Mouse (Mus musculus): Measurements from ENCODE around the gene Ajuba.
A peak's percentile ranks its signal among the peaks of the same experiment; 100 is the strongest.
"Not testable (repeated sequence)": the region's sequence is repeated elsewhere in the genome, so short reads cannot be mapped to it uniquely, and the experiment has no call there.

Gene Ajuba

GRCm38 (mm10) chr14:54577089-54577982 lies at the start of gene Ajuba:
Ajuba (minus strand) TSS chr14:54577558.
- peak; percentile 76 for DNase-seq (ENCODE audit: low read depth, low spot score)

- peak; percentile 64 for DNase-seq (ENCODE audit: low read depth, low spot score)
Observed at GRCm38 (mm10) chr14:54624976-54625375, 47.6 kb upstream of the Ajuba start.

GRCm38 (mm10) chr14:54623334-54623733 lies 46.0 kb upstream of the Ajuba start:
- no peak for DNase-seq (ENCODE audit: low read depth, low spot score)

- DNase-seq (ENCODE audit: low read depth, low spot score), result no peak
Observed at GRCm38 (mm10) chr14:54621133-54621532, 43.8 kb upstream of the Ajuba start, which contains the start of gene Psmb11. Psmb11 (plus strand) TSS chr14:54621433.

- peak; percentile 96 for DNase-seq (ENCODE audit: low read depth, low spot score)
Observed at GRCm38 (mm10) chr14:54617897-54618365, 40.6 kb upstream of the Ajuba start, which contains the start of gene Psmb5. Psmb5 (minus strand) TSS chr14:54618022.

GRCm38 (mm10) chr14:54617152-54617896 lies 40.0 kb upstream of the Ajuba start:
- DNase-seq (ENCODE audit: low read depth, low spot score), result no peak

GRCm38 (mm10) chr14:54616226-54616825 lies 39.0 kb upstream of the Ajuba start:
- no peak for DNase-seq (ENCODE audit: low read depth, low spot score)

GRCm38 (mm10) chr14:54614130-54614529 lies 36.8 kb upstream of the Ajuba start:
- DNase-seq (ENCODE audit: low read depth, low spot score), result not testable (repeated sequence)

- DNase-seq (ENCODE audit: low read depth, low spot score), result peak; percentile 84
Observed at GRCm38 (mm10) chr14:54610648-54611047, 33.3 kb upstream of the Ajuba start.

GRCm38 (mm10) chr14:54609962-54610361 lies 32.6 kb upstream of the Ajuba start:
- DNase-seq (ENCODE audit: low read depth, low spot score), result peak; percentile 45

GRCm38 (mm10) chr14:54609245-54609644 lies 31.9 kb upstream of the Ajuba start:
- no peak for DNase-seq (ENCODE audit: low read depth, low spot score)

- DNase-seq (ENCODE audit: low read depth, low spot score), result no peak
Observed at GRCm38 (mm10) chr14:54607226-54607625, 29.9 kb upstream of the Ajuba start.

GRCm38 (mm10) chr14:54605752-54606321 lies 28.5 kb upstream of the Ajuba start, which contains the start of gene 4931414P19Rik:
4931414P19Rik (minus strand) TSS chr14:54605993.
- peak; percentile 80 for DNase-seq (ENCODE audit: low read depth, low spot score)

GRCm38 (mm10) chr14:54603686-54604085 lies 26.3 kb upstream of the Ajuba start:
- DNase-seq (ENCODE audit: low read depth, low spot score), result no peak

- DNase-seq (ENCODE audit: low read depth, low spot score), result peak; percentile 99
Observed at GRCm38 (mm10) chr14:54603038-54603654, 25.8 kb upstream of the Ajuba start.

- no peak for DNase-seq (ENCODE audit: low read depth, low spot score)
Observed at GRCm38 (mm10) chr14:54602613-54603012, 25.3 kb upstream of the Ajuba start.

GRCm38 (mm10) chr14:54601601-54602000 lies 24.2 kb upstream of the Ajuba start:
- DNase-seq (ENCODE audit: low read depth, low spot score), result no peak

- DNase-seq (ENCODE audit: low read depth, low spot score), result no peak
Observed at GRCm38 (mm10) chr14:54597084-54597483, 19.7 kb upstream of the Ajuba start.

- DNase-seq (ENCODE audit: low read depth, low spot score), result peak; percentile 83
Observed at GRCm38 (mm10) chr14:54594631-54595414, 17.5 kb upstream of the Ajuba start.

- peak; percentile 42 for DNase-seq (ENCODE audit: low read depth, low spot score)
Observed at GRCm38 (mm10) chr14:54594055-54594454, 16.7 kb upstream of the Ajuba start.
